Mouse (Mus musculus): Measurements from ENCODE around the gene Dnaaf1. TPM values are rescaled to one million over a fixed set of nuclear protein-coding genes. Genes with fewer than 3 reads are reported as not detected.

The Dnaaf1 gene
- total RNA-seq, 2 experiments from 2014 or later = not detected

- no peak for DNase-seq (ENCODE audit: low spot score in 2 of 2)
Observed at GRCm38 (mm10) chr8:119620848-119621465, 45.9 kb downstream of the Dnaaf1 start.

GRCm38 (mm10) chr8:119622555-119622954, 47.5 kb downstream of the Dnaaf1 start:
- no peak for DNase-seq (ENCODE audit: low spot score in 2 of 2)

- no peak for DNase-seq (ENCODE audit: low spot score in 2 of 2)
Observed at GRCm38 (mm10) chr8:119623061-119623460, 48.0 kb downstream of the Dnaaf1 start.

DNA sequence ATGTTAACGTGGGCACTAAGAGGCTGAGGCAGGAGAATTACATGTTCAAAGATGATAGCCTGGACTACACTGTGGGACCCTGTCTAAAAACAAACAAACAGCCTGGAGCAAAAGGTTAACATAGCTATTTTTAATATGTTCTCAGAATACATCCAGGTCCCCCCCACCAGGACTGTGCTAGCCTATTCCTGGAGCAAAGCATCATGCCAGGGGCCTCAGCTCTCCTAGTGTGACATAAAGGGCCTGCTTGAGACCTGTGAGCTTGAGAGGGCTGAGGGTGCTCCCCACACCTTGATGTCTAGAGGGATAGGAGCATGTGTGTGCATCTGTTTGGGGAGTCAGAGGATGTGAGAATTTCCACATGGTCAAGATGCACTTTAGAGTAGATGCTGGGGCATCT, 48.7 kb downstream of the Dnaaf1 start:
- no peak for DNase-seq (ENCODE audit: low spot score in 2 of 2)

GRCm38 (mm10) chr8:119624916-119625315, 49.9 kb downstream of the Dnaaf1 start:
- no peak for DNase-seq (ENCODE audit: low spot score in 2 of 2)

- DNase-seq (ENCODE audit: low spot score in 2 of 2) = no peak
Observed at GRCm38 (mm10) chr8:119625788-119626187, 50.8 kb downstream of the Dnaaf1 start.

- DNase-seq (ENCODE audit: low spot score in 2 of 2) = no peak
Observed at GRCm38 (mm10) chr8:119627199-119627598, 52.2 kb downstream of the Dnaaf1 start.

DNA sequence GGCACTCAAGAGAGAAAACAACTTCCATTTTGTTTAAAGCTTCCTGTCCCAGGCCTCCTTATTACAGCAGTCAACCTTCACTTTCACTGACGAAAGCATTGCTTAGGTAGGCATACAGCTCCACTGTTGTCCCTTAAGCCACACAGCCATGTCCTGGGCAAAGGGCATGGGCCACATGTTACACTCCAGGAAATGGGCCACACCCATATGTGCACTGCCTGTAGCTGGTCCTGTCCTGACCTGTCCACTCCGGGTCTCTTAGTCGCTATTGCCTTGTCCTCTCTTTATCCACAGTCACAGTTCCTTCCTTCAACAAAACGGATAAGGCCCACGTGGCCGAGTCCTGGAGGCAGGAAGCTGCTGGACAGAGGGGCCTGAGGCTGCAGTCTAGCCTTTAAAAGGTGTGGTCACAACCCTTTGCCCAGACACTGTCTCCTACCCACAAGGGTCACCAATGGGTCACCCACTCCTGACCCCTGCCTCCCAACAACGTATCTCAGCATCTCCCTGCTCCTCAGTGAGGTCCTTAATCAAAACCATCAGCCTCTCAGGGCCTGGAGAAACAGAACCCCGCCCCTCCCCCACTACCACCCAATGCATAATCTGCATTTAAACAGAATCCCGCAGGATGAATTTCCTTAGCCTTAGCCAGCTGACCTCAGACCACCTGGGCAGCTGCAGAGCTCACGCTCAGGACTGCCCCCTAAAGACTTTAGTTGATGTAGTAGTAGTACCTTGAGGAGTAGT, 52.8 kb downstream of the Dnaaf1 start:
- no peak for DNase-seq (ENCODE audit: low spot score in 2 of 2)

DNA sequence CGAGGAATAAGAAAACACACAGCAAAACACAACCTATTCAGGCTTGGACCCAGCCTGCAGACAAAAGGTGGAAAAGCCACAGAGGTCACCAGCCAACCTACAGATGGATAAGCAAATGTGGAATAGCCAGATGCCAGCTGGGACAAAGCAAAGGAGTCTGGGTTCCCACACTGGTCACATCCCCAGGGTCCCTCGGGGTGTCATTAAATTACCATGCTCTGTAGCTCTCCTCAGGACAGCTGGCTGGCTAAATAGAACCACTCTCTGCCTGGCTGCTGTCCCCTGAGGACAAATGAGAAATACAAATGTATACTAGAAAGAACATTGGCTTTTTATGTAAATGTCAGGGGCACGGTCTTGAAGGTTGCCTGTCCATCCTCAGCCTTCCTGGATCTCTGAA, 55.8 kb downstream of the Dnaaf1 start:
- DNase-seq (ENCODE audit: low spot score in 2 of 2) = no peak

GRCm38 (mm10) chr8:119632246-119632645, 57.2 kb downstream of the Dnaaf1 start:
- no peak for DNase-seq (ENCODE audit: low spot score in 2 of 2)

GRCm38 (mm10) chr8:119632909-119633308, 57.9 kb downstream of the Dnaaf1 start:
- DNase-seq (ENCODE audit: low spot score in 2 of 2) = no peak

GRCm38 (mm10) chr8:119634616-119635336, 59.7 kb downstream of the Dnaaf1 start:
- no peak for DNase-seq (ENCODE audit: low spot score in 2 of 2)

- DNase-seq (ENCODE audit: low spot score in 2 of 2) = no peak
Observed at GRCm38 (mm10) chr8:119635378-119635777, 60.3 kb downstream of the Dnaaf1 start, which contains the start of gene Kcng4. TSS of gene Kcng4 (minus strand) at chr8:119635680.

DNA sequence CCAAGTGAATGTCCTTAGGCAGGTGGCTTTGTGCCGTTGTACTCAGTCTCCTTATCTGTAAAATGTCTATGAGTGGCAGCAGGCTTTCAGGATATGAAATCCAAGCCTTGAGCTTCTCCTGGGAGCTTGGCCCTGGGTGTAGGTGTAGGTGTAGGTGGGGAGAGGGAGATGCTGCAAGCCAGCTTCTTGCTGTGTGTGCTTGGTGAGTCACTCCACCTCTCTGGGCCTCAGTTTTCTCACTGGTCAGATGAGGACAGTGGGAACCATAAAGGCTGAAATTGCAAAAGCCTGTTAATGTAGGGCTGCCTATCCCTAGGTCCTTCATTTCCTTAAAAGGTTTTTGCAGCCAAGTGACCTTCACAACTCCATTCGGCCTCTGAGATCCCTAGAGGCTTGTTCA, 60.9 kb downstream of the Dnaaf1 start:
- DNase-seq (ENCODE audit: low spot score in 2 of 2) = no peak

GRCm38 (mm10) chr8:119636766-119637165, 61.7 kb downstream of the Dnaaf1 start:
- no peak for DNase-seq (ENCODE audit: low spot score in 2 of 2)

GRCm38 (mm10) chr8:119637381-119637780, 62.3 kb downstream of the Dnaaf1 start:
- DNase-seq (ENCODE audit: low spot score in 2 of 2) = no peak

DNA sequence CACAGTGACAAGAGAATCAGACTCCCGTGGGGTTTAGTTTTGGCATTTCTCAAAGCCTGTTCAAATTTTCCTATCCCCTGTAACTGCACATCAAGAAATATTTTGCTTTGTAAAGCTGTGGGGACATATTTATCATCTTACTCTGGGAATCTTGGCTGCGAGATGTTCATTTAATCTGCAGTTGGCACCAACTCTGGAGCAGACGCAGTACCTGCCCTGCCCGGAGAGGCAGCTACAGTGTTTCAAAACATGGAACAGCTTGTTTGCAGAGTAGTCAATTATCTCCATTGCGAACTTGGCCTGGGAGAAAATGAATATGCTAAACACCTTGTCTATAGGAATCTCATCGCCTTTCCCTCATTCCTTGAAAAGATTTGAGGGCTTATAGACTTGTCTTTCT, 63.2 kb downstream of the Dnaaf1 start:
- DNase-seq (ENCODE audit: low spot score in 2 of 2) = no peak

DNA sequence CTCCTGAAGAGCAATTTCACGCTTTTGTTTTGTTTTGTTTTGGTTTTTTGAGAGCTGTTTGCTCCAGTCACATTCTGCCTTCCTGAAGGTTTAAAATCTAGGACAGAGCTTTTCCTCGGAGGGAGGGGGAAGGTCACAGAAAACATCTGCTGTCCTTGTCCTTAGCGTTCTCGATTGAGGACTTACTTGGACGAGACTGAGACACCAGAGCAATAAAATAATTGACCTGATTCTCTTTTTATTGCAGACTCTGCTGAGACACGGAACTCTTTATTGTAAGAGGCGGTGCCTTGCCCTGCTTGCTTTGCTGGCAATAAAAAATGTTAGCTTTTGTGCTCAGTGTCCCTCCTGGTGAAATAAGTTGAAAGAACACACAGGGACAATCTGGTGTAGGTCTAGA, 64.8 kb downstream of the Dnaaf1 start:
- DNase-seq (ENCODE audit: low spot score in 2 of 2) = no peak

GRCm38 (mm10) chr8:119641058-119641457, 66.0 kb downstream of the Dnaaf1 start:
- peak in 1 of 2 experiments; percentile 46 for DNase-seq (ENCODE audit: low spot score in 2 of 2)

GRCm38 (mm10) chr8:119642960-119643359, 67.9 kb downstream of the Dnaaf1 start:
- no peak for DNase-seq (ENCODE audit: low spot score in 2 of 2)

- no peak for DNase-seq (ENCODE audit: low spot score in 2 of 2)
Observed at GRCm38 (mm10) chr8:119644429-119644960, 69.5 kb downstream of the Dnaaf1 start.

Data from adrenal gland, adult 18-20 months (tissue).